ENCODE assay signal across 20 mouse cellular contexts in the genomic region with DNA sequence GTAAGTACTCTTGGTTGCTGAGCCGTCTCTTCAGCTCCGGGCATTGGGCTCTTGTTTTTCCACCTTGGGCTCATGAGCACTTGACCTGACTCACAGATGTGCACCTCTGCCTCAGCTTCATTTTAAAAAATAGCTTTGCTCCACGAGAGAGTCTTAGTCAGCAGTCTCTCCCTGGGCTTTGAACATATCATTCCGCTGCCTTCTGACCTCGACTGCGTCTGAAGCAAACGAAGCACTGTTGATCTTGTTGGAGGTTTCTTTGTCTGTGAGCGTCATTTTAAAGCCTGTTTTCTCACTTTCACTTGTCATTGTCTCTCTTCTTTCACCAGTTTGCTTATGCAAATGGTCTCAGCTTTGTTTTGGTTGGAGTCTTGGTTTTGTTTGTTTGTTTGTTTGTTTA. TPM values are rescaled to one million over a fixed set of nuclear protein-coding genes. Genes with fewer than 3 reads are reported as not detected.
"Had no signal": no experiment of that assay in that cellular context is flagged by ENCODE, and none has a peak within 500 bp of the region (broad histone marks: within the 10 kb centered on the region; RNA-seq: fewer than 3 reads in every experiment).

No protein-coding gene starts in this region.

- DNase-seq: lung, adult 18-20 months; lung, embryonic 14.5 days; lung, postnatal 10 days; right cerebral cortex, postnatal 14 days; thymus, adult 18-20 months; thymus, postnatal 14 days; thymus, postnatal 36 days had no signal

- H3K27ac ChIP-seq: macrophage; midbrain, embryonic 13.5 days; midbrain, embryonic 15.5 days; neural tube, embryonic 13.5 days; neural tube, embryonic 15.5 days; stomach, embryonic 15.5 days had no signal

- H3K9ac ChIP-seq: lung, embryonic 14.5 days; midbrain, embryonic 13.5 days; midbrain, embryonic 15.5 days; neural tube, embryonic 13.5 days; neural tube, embryonic 15.5 days; stomach, embryonic 15.5 days had no signal

- H3K36me3 ChIP-seq: midbrain, embryonic 13.5 days; midbrain, embryonic 15.5 days; neural tube, embryonic 13.5 days; neural tube, embryonic 15.5 days; stomach, embryonic 15.5 days had no signal

- H3K4me3 ChIP-seq: megakaryocyte, embryonic 14.5 days; midbrain, embryonic 13.5 days; midbrain, embryonic 15.5 days; neural tube, embryonic 13.5 days; neural tube, embryonic 15.5 days; stomach, embryonic 15.5 days had no signal

- H3K4me1 ChIP-seq: midbrain, embryonic 13.5 days; midbrain, embryonic 15.5 days; neural tube, embryonic 13.5 days; neural tube, embryonic 15.5 days; stomach, embryonic 15.5 days had no signal

- H3K27me3 ChIP-seq: midbrain, embryonic 13.5 days; midbrain, embryonic 15.5 days; neural tube, embryonic 13.5 days; neural tube, embryonic 15.5 days; stomach, embryonic 15.5 days had no signal

- H3K9me3 ChIP-seq: midbrain, embryonic 13.5 days; midbrain, embryonic 15.5 days; neural tube, embryonic 13.5 days; neural tube, embryonic 15.5 days; stomach, embryonic 15.5 days had no signal

- H3K4me2 ChIP-seq: lung, embryonic 14.5 days; midbrain, embryonic 11.5 days; midbrain, embryonic 13.5 days; midbrain, embryonic 15.5 days; neural tube, embryonic 13.5 days; neural tube, embryonic 15.5 days; stomach, embryonic 15.5 days had no signal

- ATAC-seq: midbrain, embryonic 13.5 days; midbrain, embryonic 15.5 days had no signal

RNA-seq across cellular contexts. Expression of a gene that starts 58.1 kb away (rescaled TPM):
- polyA plus RNA-seq: liver, embryonic 16.5 days; lung, embryonic 14.5 days; lung, embryonic 16.5 days; macrophage; midbrain, embryonic 11.5 days; midbrain, embryonic 13.5 days; midbrain, embryonic 15.5 days; midbrain, postnatal 0 days; neural tube, embryonic 11.5 days; neural tube, embryonic 13.5 days; neural tube, embryonic 15.5 days; spleen, adult 2 months; stomach, embryonic 15.5 days had no signal
